Mouse (Mus musculus): ENCODE data around the gene Gm5105.

GRCm38 (mm10) chr3:138000062-138000723 is 67.0 kb downstream of the Gm5105 start:
- no peak for TF ChIP-seq EP300 (IDR thresholded peaks at IDR 0.05; ENCODE audit: low read depth in 1 of 2, low read length in 2 of 2)
- TF ChIP-seq RCOR1 (IDR thresholded peaks at IDR 0.05; ENCODE audit: low read depth, low read length): no peak
- no peak for TF ChIP-seq CTCF (IDR thresholded peaks at IDR 0.05 in 2 of 3, conservative IDR thresholded peaks at IDR 0.05 in 1 of 3; ENCODE audit: control insufficient read depth in 1 of 3, insufficient read depth in 1 of 3, low read depth in 2 of 3, low read length in 3 of 3, poor library complexity in 1 of 3, severe bottlenecking in 1 of 3)
- TF ChIP-seq ZMIZ1 (IDR thresholded peaks at IDR 0.05; ENCODE audit: low read depth, low read length): no peak
- no peak for TF ChIP-seq CHD2 (IDR thresholded peaks at IDR 0.05; ENCODE audit: low read length)
- no peak for TF ChIP-seq ZC3H11A (IDR thresholded peaks at IDR 0.05; ENCODE audit: low read depth, low read length)

All from MEL (cell line).